Comparison of ENCODE assay signal across 14 mouse cellular contexts in genomic region chr12:107539683-107540082, GRCm38 (mm10). TPM values are rescaled to one million over a fixed set of nuclear protein-coding genes. Genes with fewer than 3 reads are reported as not detected.
"Had no signal": no experiment of that assay in that cellular context is flagged by ENCODE, and none has a peak within 500 bp of the region (broad histone marks: within the 10 kb centered on the region; RNA-seq: fewer than 3 reads in every experiment).

No protein-coding gene starts in this region.

- H3K4me2 ChIP-seq: hindbrain, embryonic 15.5 days; kidney, embryonic 15.5 days; limb, embryonic 15.5 days; neural tube, embryonic 15.5 days had no signal

- DNase-seq: kidney, adult 2 months; kidney, postnatal 14 days; midbrain, embryonic 14.5 days; thymus, adult 2 months; thymus, postnatal 25 days had no signal

- H3K9me3 ChIP-seq: hindbrain, embryonic 15.5 days; kidney, embryonic 15.5 days; limb, embryonic 15.5 days; neural tube, embryonic 15.5 days had no signal

- H3K4me3 ChIP-seq: hindbrain, embryonic 15.5 days; kidney, embryonic 15.5 days; limb, embryonic 15.5 days; myocyte; neural tube, embryonic 15.5 days had no signal

- H3K27me3 ChIP-seq: hindbrain, embryonic 15.5 days; kidney, embryonic 15.5 days; neural tube, embryonic 15.5 days had no signal

- H3K4me1 ChIP-seq: hindbrain, embryonic 15.5 days; kidney, embryonic 15.5 days; neural tube, embryonic 15.5 days had no signal

- H3K9ac ChIP-seq: hindbrain, embryonic 15.5 days; kidney, embryonic 15.5 days; limb, embryonic 15.5 days; neural tube, embryonic 15.5 days had no signal

- H3K27ac ChIP-seq: hindbrain, embryonic 15.5 days; kidney, embryonic 15.5 days; limb, embryonic 15.5 days; neural tube, embryonic 15.5 days had no signal

- H3K36me3 ChIP-seq: hindbrain, embryonic 15.5 days; kidney, embryonic 15.5 days; limb, embryonic 15.5 days; neural tube, embryonic 15.5 days had no signal

RNA-seq across cellular contexts. Expression of gene 3110018I06Rik, which starts 51.3 kb away (rescaled TPM):
- polyA plus RNA-seq: hindbrain, embryonic 15.5 days; kidney, adult 2 months; kidney, embryonic 15.5 days; large intestine, adult 2 months; limb, embryonic 11.5 days; limb, embryonic 15.5 days; liver, embryonic 16.5 days; midbrain, embryonic 14.5 days; myocyte; neural tube, embryonic 11.5 days; neural tube, embryonic 15.5 days; thymus, adult 2 months had no signal
